Mouse (Mus musculus) stomach, postnatal 0 days (tissue): Measurements from ENCODE around the gene Ctrb1.

ENCODE experiments used
- CTCF ChIP-seq: IDR thresholded peaks from 2 replicates; pipeline ENCODE4 v1.5.1; 2016; ENCODE audit warnings: antibody characterized with exemption, low read depth, mild to moderate bottlenecking, moderate library complexity
- EP300 ChIP-seq: optimal IDR thresholded peaks from 2 replicates; pipeline ENCODE3; 2016; ENCODE audit warnings: antibody characterized with exemption

DNA sequence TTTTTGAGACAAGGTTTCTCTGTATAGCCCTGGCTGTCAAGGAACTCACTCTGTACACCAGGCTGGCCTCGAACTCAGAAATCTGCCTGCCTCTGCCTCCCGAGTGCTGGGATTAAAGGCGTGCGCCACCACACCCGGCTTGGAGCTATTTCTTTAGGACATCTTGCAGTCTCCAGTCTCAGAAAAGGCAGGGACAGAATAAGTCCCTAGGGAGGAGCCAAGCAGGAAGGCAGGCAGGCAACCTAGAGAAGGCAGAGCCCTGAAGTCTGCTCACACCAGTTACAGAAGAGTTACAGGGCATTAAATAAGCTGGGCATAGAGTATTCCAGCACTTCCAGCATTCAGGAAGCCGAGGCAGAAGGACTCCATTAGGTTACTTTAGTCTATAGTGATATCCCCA lies 34.5 kb upstream of the Ctrb1 start:
- TF ChIP-seq CTCF (no peak), EP300 (no peak)
